Mouse (Mus musculus) midbrain, postnatal 0 days (tissue): ENCODE measurements around the gene Taf3. TPM values are rescaled to one million over a fixed set of nuclear protein-coding genes. Genes with fewer than 3 reads are reported as not detected.

ENCODE experiments used
- ATAC-seq: fragments of 200-750 bp; cut with Nextera tagmentation; 2 replicates; pipeline ENCODE4 v1.8.0; 2017; ENCODE audit warnings: moderate number of reproducible peaks, mild to moderate bottlenecking, moderate TSS enrichment, moderate library complexity; ENCODE audit not compliant: low FRiP score
- DNase-seq: peaks from one replicate; pipeline ENCODE4 v3.0.0-alpha.2; 2015; ENCODE audit warnings: low spot score
- H3K27ac ChIP-seq: fragments of 300-500 bp; sonication (generic); 2 replicates; pipeline ENCODE4 v1.5.1; 2014; ENCODE audit warnings: low read depth, mild to moderate bottlenecking, low read length, mixed read lengths
- H3K27me3 ChIP-seq: fragments of 300-500 bp; sonication (generic); 2 replicates; pipeline ENCODE4 v1.6.1; 2014; ENCODE audit warnings: low read length, control low read depth, mixed read lengths; ENCODE audit not compliant: insufficient read depth
- H3K36me3 ChIP-seq: fragments of 300-500 bp; sonication (generic); 2 replicates; pipeline ENCODE4 v1.6.1; 2014; ENCODE audit warnings: low read length, control low read depth, mixed read lengths; ENCODE audit not compliant: insufficient read depth
- H3K4me1 ChIP-seq: fragments of 300-500 bp; sonication (generic); 2 replicates; pipeline ENCODE4 v1.6.1; 2014; ENCODE audit warnings: mild to moderate bottlenecking, control low read depth, antibody characterized with exemption, low read length, mixed read lengths; ENCODE audit not compliant: insufficient read depth
- H3K4me2 ChIP-seq: fragments of 300-500 bp; sonication (generic); 2 replicates; pipeline ENCODE4 v1.6.1; 2014; ENCODE audit warnings: low read depth, mild to moderate bottlenecking, low read length, mixed read lengths; ENCODE audit not compliant: poor library complexity, severe bottlenecking
- H3K4me3 ChIP-seq: fragments of 300-500 bp; sonication (generic); 2 replicates; pipeline ENCODE4 v1.5.1; 2014; ENCODE audit warnings: low read depth, mild to moderate bottlenecking, low read length, moderate library complexity
- H3K9ac ChIP-seq: fragments of 300-500 bp; sonication (generic); replicated peaks from 2 replicates; pipeline ENCODE4 v1.6.1; 2014; ENCODE audit warnings: mild to moderate bottlenecking, low read length, moderate library complexity, mixed read lengths; ENCODE audit not compliant: poor library complexity, severe bottlenecking
- H3K9me3 ChIP-seq: fragments of 300-500 bp; sonication (generic); 2 replicates; pipeline ENCODE4 v1.6.1; 2016; ENCODE audit warnings: low read length, control low read depth
- CTCF ChIP-seq: IDR thresholded peaks from 2 replicates; pipeline ENCODE4 v1.5.1; 2016; ENCODE audit warnings: antibody characterized with exemption, mild to moderate bottlenecking
- WGBS: fragments of 180-500 bp; shearing (Covaris S2); extraction: QIAGEN DNeasy Blood & Tissue Kit; methylation state at CpG from one replicate; pipeline ENCODE4 v1.1.7; 2014; 5-methylcytosine and 5-hydroxymethylcytosine counted together
- polyA plus RNA-seq: library from polyadenylated mRNA; unstranded; fragments of >200 nt; fragmentation: Nextera tagmentation; extraction: Ambion mirVana; gene quantifications from 2 replicates; pipeline ENCODE4 v1.2.1, GENCODE M21; 2015
- total RNA-seq: library from RNA; depleted of rRNA; stranded (reverse); fragments of >200 nt; gene quantifications from 2 replicates; pipeline ENCODE4 v1.2.3, GENCODE M21; 2014

The Taf3 gene
- total and polyA plus RNA-seq, 2 experiments from 2014 or later = 5.4 to 10.8 TPM

GRCm38 (mm10) chr2:9880271-9880670, 168.1 kb downstream of the Taf3 start:
- Histone ChIP-seq H3K27ac (peak overlapping the region; percentile 83), H3K27me3 (peaks cover 23% of the 10 kb centered on the region), H3K4me3 (peak overlapping the region; percentile 43), H3K4me2 (peak overlapping the region; percentile 71), H3K9me3 (no peaks in the 10 kb centered on the region), H3K9ac (no peak overlapping the region; the same call in 1 of the 2 replicates), H3K4me1 (no peaks in the 10 kb centered on the region), H3K36me3 (no peaks in the 10 kb centered on the region)
- no peak for DNase-seq
- 4% methylated on average over 11 of the region's 11 CpGs for WGBS
- no peak for TF ChIP-seq CTCF
- no peak for ATAC-seq

- peak; percentile 82 for TF ChIP-seq CTCF
- no peaks in the 10 kb centered on the region for H3K36me3 ChIP-seq
- no peak overlapping the region for H3K27ac ChIP-seq
- no peaks in the 10 kb centered on the region for H3K4me1 ChIP-seq
- ATAC-seq (peak; percentile 87), DNase-seq (peak; percentile 91)
- H3K9me3 ChIP-seq = no peaks in the 10 kb centered on the region
- peaks cover 23% of the 10 kb centered on the region for H3K27me3 ChIP-seq
- H3K9ac ChIP-seq = 0 out of 2 replicates have a peak overlapping the region, but pooled peaks have one; percentile 19
- H3K4me3 ChIP-seq = peak overlapping the region; percentile 43
- peak overlapping the region; percentile 71 for H3K4me2 ChIP-seq
- WGBS = 0% methylated on average over 21 of the region's 21 CpGs
Measured at GRCm38 (mm10) chr2:9879493-9879892, 168.9 kb downstream of the Taf3 start.

DNA sequence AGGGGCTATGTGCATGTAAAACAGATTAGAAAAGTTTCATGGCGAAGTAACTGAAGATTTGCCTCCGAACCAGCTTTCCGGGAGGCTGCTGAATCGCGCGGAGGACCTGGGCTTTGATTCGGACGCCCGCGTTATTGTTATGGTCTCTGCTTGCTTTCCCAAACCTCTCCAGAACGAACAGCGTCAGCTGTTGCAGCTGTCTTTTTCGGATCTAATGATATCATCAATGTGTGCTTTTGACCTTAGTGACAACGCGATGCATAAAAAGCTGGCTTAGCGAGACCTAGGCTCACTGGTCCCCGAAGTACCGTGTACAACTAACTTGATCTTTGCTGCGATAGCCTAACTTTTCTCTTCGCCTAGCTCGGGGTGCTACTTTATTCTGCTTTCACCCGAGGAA, 169.3 kb downstream of the Taf3 start:
- no peak for TF ChIP-seq CTCF
- H3K36me3 ChIP-seq = no peaks in the 10 kb centered on the region
- H3K27me3 ChIP-seq = peaks cover 26% of the 10 kb centered on the region; the same call in 1 of the 2 replicates
- peak overlapping the region; percentile 71 for H3K4me2 ChIP-seq
- 0 out of 2 replicates have a peak overlapping the region, but pooled peaks have one; percentile 71 for H3K27ac ChIP-seq
- H3K9me3 ChIP-seq = no peaks in the 10 kb centered on the region
- peak overlapping the region; percentile 43 for H3K4me3 ChIP-seq
- ATAC-seq (peak; percentile 0; the same call in 1 of the 2 replicates), DNase-seq (no peak)
- 0 out of 2 replicates have a peak overlapping the region, but pooled peaks have one; percentile 19 for H3K9ac ChIP-seq
- WGBS = under 1% methylated on average over 22 of the region's 22 CpGs
- no peaks in the 10 kb centered on the region for H3K4me1 ChIP-seq

DNA sequence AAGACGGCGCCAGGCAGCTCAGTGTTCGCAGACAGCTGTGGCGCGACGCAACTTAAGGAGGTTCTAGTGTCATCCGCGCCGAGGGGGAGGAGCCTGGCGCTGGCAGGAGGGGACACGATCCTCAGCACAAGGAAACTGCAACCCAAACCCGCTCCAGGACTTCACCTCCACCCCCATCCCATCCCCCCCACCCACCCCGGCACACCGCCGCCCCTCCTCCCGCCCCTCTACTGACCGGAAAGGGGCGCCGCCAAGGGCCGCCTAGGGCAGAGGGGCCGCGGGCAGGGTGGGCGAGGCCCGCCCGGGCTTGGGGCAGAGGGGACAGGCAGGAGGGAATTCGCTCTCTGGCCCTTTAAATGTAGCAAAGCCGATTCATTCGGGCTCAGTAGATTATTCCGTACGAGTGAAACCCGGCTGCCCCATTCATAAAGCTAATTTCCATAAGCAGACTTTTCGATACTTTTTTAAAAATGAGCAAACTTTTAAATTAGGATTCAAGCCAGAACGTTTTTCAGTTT, 169.8 kb downstream of the Taf3 start:
- Histone ChIP-seq H3K27ac (peak overlapping the region; percentile 71), H3K9ac (peak overlapping the region; percentile 63; the same call in 1 of the 2 replicates), H3K27me3 (peaks cover 30% of the 10 kb centered on the region), H3K9me3 (no peaks in the 10 kb centered on the region), H3K4me2 (peak overlapping the region; percentile 71), H3K4me3 (peak overlapping the region; percentile 43), H3K4me1 (no peaks in the 10 kb centered on the region), H3K36me3 (no peaks in the 10 kb centered on the region)
- ATAC-seq (no peak), DNase-seq (no peak)
- TF ChIP-seq CTCF = no peak
- 1% methylated on average over 31 of the region's 33 CpGs for WGBS

DNA sequence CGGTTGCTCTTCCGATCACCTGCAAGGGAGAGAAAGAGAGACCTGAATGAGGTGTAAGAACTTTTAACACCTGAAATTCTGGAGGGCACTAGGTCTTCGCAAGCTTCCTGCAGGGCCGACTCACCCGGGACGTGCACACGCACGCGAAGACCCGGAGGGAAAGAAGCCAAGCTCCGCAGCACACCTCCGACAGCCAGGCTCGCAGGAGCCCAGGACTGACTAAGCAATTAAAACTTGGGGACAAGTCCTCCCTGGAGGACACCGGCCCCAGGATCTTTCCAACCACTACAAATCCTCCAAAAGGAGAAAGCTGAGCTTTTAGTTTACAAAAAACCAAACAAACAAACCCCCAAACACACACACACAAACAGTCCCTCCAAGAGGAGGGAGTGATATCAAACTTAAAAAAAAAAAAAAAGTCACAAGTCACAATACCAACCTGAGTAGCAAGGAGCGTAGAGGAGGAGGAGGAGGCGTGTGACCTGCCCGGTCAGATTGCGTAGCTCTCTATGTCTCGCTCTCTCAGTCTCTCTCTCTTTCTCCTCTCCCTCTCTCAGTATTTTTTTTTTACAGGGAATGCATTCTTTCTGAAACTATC, 170.3 kb downstream of the Taf3 start:
- ATAC-seq = no peak
- peak overlapping the region; percentile 63 for H3K9ac ChIP-seq
- H3K36me3 ChIP-seq = no peaks in the 10 kb centered on the region
- TF ChIP-seq CTCF = no peak
- H3K4me2 ChIP-seq = peak overlapping the region; percentile 71
- peaks cover 36% of the 10 kb centered on the region for H3K27me3 ChIP-seq
- H3K4me1 ChIP-seq = no peaks in the 10 kb centered on the region
- H3K9me3 ChIP-seq = no peaks in the 10 kb centered on the region
- peak overlapping the region; percentile 71; the same call in 1 of the 2 replicates for H3K27ac ChIP-seq
- DNase-seq = no peak
- peak overlapping the region; percentile 43 for H3K4me3 ChIP-seq
- WGBS = under 1% methylated on average over 19 of the region's 19 CpGs

- WGBS = under 1% methylated on average over 35 of the region's 35 CpGs
- Histone ChIP-seq H3K27ac (peak overlapping the region; percentile 71), H3K9ac (peak overlapping the region; percentile 63), H3K4me3 (peak overlapping the region; percentile 43), H3K4me1 (no peaks in the 10 kb centered on the region), H3K36me3 (no peaks in the 10 kb centered on the region), H3K9me3 (no peaks in the 10 kb centered on the region), H3K4me2 (peak overlapping the region; percentile 71), H3K27me3 (peaks cover 44% of the 10 kb centered on the region)
- DNase-seq (no peak), ATAC-seq (no peak)
- TF ChIP-seq CTCF = no peak
Measured at GRCm38 (mm10) chr2:9877326-9877690, 171.1 kb downstream of the Taf3 start.
